Mouse (Mus musculus): ENCODE results near the gene Iqgap2.

GRCm38 (mm10) chr13:95745451-95745850 is 146.3 kb downstream of the Iqgap2 start:
- no peak for TF ChIP-seq GATA1 (IDR thresholded peaks at IDR 0.05; ENCODE audit: borderline replicate concordance, low read length)
- TF ChIP-seq FLI1 (IDR thresholded peaks at IDR 0.05; ENCODE audit: low read length) = no peak

All from megakaryocyte, embryonic 14.5 days (primary cell).